Mouse (Mus musculus) heart, postnatal 0 days (tissue): ENCODE measurements around the gene Rab31. TPM values are rescaled to one million over a fixed set of nuclear protein-coding genes. Genes with fewer than 3 reads are reported as not detected.

Experiments used
- ATAC-seq: fragments of 200-750 bp; cut with Nextera tagmentation; 2 replicates; pipeline ENCODE4 v1.8.0; 2017; ENCODE audit warnings: low read depth, moderate number of reproducible peaks, moderate library complexity; ENCODE audit not compliant: insufficient read depth
- DNase-seq: peaks from one replicate; pipeline ENCODE4 v3.0.0-alpha.2; 2016; ENCODE audit warnings: low spot score
- H3K27ac ChIP-seq: fragments of 300-500 bp; sonication (generic); 2 replicates; pipeline ENCODE4 v1.5.1; 2014; ENCODE audit warnings: low read depth, mild to moderate bottlenecking
- H3K27me3 ChIP-seq: fragments of 300-500 bp; sonication (generic); 2 replicates; pipeline ENCODE4 v1.6.1; 2014; ENCODE audit warnings: low read length, mixed read lengths; ENCODE audit not compliant: control insufficient read depth, insufficient read depth
- H3K36me3 ChIP-seq: fragments of 300-500 bp; sonication (generic); replicated peaks from 2 replicates; pipeline ENCODE4 v1.6.1; 2014; ENCODE audit warnings: low read length, mixed read lengths; ENCODE audit not compliant: control insufficient read depth, insufficient read depth
- H3K4me1 ChIP-seq: fragments of 300-500 bp; sonication (generic); 2 replicates; pipeline ENCODE4 v1.6.1; 2014; ENCODE audit warnings: antibody characterized with exemption; ENCODE audit not compliant: control insufficient read depth, insufficient read depth
- H3K4me2 ChIP-seq: fragments of 300-500 bp; sonication (generic); 2 replicates; pipeline ENCODE4 v1.6.1; 2014; ENCODE audit warnings: low read depth, mild to moderate bottlenecking, low read length, moderate library complexity
- H3K4me3 ChIP-seq: fragments of 300-500 bp; sonication (generic); 2 replicates; pipeline ENCODE4 v1.5.1; 2014; ENCODE audit warnings: low read depth, low read length
- H3K9ac ChIP-seq: fragments of 300-500 bp; sonication (generic); replicated peaks from 2 replicates; pipeline ENCODE4 v1.6.1; 2014; ENCODE audit warnings: low read depth, low read length, mixed read lengths
- H3K9me3 ChIP-seq: fragments of 300-500 bp; sonication (generic); replicated peaks from 2 replicates; pipeline ENCODE4 v1.6.1; 2016; ENCODE audit warnings: low read length; ENCODE audit not compliant: control insufficient read depth
- CTCF ChIP-seq: IDR thresholded peaks from 2 replicates; pipeline ENCODE4 v1.5.1; 2016; ENCODE audit warnings: antibody characterized with exemption, control low read depth, low read depth
- EP300 ChIP-seq: IDR thresholded peaks from 2 replicates; pipeline ENCODE4 v1.6.1; 2016; ENCODE audit warnings: antibody characterized with exemption, low read depth
- WGBS: fragments of 180-500 bp; shearing (Covaris S2); extraction: QIAGEN DNeasy Blood & Tissue Kit; methylation state at CpG from one replicate; pipeline ENCODE4 v1.1.7; 2014; 5-methylcytosine and 5-hydroxymethylcytosine counted together
- polyA plus RNA-seq: library from polyadenylated mRNA; unstranded; fragments of >200 nt; fragmentation: Nextera tagmentation; extraction: Ambion mirVana; gene quantifications from 2 replicates; pipeline ENCODE4 v1.2.1, GENCODE M21; 2015
- total RNA-seq: library from RNA; depleted of rRNA; stranded (reverse); fragments of >200 nt; gene quantifications from 2 replicates; pipeline ENCODE4 v1.2.3, GENCODE M21; 2014; ENCODE audit warnings: low replicate concordance

Rab31 gene
- total and polyA plus RNA-seq, 2 experiments from 2014 or later = 22.5 to 44.1 TPM

DNA sequence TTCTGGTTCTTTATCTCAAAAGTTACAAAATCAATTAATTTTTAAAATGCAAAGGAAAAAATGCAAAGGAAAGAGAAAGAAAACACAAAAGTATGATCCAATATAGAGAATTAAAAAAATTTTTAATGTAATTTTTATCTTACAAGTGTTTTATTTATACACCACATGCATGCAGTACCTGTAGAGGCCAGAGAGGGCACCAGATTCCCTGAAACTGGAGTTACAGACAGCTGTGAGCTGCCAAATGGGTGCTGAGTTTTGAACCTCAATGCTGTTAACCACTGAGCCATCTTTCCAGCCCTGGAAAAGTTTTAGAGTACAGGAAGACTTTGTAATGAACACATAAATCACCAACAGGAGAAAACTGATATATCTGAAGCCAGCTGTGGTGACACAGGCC lies 22.3 kb downstream of the Rab31 start:
- Histone ChIP-seq H3K9ac (no peak overlapping the region), H3K9me3 (no peaks in the 10 kb centered on the region), H3K27me3 (no peaks in the 10 kb centered on the region), H3K36me3 (peaks cover 8% of the 10 kb centered on the region; the same call in 1 of the 2 replicates), H3K4me1 (no peaks in the 10 kb centered on the region), H3K4me3 (no peak overlapping the region), H3K4me2 (no peak overlapping the region), H3K27ac (no peak overlapping the region)
- ATAC-seq = no peak
- no peak for DNase-seq
- TF ChIP-seq EP300 (no peak), CTCF (peak; percentile 34)

DNA sequence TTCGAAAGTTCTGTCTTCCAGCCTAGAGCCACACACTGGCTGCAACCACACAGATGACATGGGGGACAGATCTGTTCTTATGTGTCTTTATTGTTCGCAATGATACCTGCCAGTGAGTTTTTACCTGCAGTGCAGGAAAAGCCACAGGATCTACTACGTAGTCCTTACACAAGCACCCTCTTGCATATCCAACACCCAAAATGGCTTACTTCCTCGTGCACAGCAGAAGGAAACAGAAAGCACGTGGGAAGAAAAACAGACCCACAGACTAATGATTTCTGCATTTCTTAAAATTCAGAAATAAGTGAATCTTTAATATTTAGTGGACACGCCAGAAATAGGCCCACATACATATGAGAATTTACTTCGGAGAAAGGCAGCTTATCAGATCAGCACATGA lies 22.7 kb downstream of the Rab31 start:
- no peak for ATAC-seq
- H3K27me3 ChIP-seq = no peaks in the 10 kb centered on the region
- H3K27ac ChIP-seq = no peak overlapping the region
- 92% methylated on average over 7 of the region's 7 CpGs for WGBS
- H3K4me3 ChIP-seq = no peak overlapping the region
- H3K4me1 ChIP-seq = no peaks in the 10 kb centered on the region
- no peak for TF ChIP-seq CTCF
- no peak for TF ChIP-seq EP300
- no peaks in the 10 kb centered on the region for H3K9me3 ChIP-seq
- DNase-seq = no peak
- H3K4me2 ChIP-seq = no peak overlapping the region
- peaks cover 8% of the 10 kb centered on the region; the same call in 1 of the 2 replicates for H3K36me3 ChIP-seq
- no peak overlapping the region for H3K9ac ChIP-seq

DNA sequence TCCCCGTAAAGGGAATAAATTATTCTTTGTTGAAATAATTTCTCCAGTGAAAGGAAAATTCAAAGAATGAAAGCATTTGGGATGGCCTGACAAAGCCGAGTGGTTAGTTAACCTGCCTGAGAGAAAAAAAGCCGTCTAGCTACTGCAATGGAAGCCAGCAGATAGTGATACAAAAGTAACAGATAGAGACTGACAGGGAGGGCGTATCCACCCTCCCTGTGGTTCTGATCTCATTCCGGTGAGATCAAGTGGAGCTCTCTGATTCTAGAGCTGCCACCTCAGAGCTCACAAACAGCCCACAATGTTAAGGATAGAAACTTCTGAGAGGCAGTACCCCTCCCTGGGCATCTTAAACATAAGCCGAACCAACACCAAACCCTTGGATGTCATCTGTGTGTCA lies 23.6 kb downstream of the Rab31 start:
- TF ChIP-seq CTCF (no peak), EP300 (no peak)
- no peak overlapping the region for H3K4me2 ChIP-seq
- no peaks in the 10 kb centered on the region for H3K27me3 ChIP-seq
- ATAC-seq (no peak), DNase-seq (no peak)
- WGBS = 68% methylated on average over 6 of the region's 6 CpGs
- no peak overlapping the region for H3K4me3 ChIP-seq
- no peak overlapping the region for H3K27ac ChIP-seq
- no peaks in the 10 kb centered on the region for H3K9me3 ChIP-seq
- no peaks in the 10 kb centered on the region for H3K4me1 ChIP-seq
- H3K9ac ChIP-seq = no peak overlapping the region
- H3K36me3 ChIP-seq = peaks cover 6% of the 10 kb centered on the region; the same call in 1 of the 2 replicates

DNA sequence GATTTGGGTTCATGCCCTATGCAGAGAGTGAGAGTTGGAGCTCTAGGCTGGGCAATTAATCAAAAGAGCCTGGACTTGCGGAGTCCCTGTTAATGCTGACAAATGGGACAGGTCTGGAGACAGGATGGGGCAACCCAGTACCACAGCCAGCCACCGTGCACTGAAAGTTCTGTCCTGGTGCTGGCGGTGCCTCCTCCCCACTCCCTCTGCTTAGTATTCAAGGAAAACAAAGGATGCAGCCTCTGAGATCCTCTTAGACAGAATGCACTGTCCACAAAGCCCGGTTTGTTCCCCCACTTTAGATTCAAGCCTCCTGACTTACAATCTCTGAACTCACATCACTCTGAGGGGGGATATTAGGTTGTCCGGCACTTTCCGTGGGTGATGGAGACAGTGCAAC lies 26.2 kb downstream of the Rab31 start:
- Histone ChIP-seq H3K27me3 (no peaks in the 10 kb centered on the region), H3K4me3 (no peak overlapping the region), H3K36me3 (no peaks in the 10 kb centered on the region), H3K9ac (no peak overlapping the region), H3K9me3 (no peaks in the 10 kb centered on the region), H3K4me1 (no peaks in the 10 kb centered on the region), H3K4me2 (no peak overlapping the region), H3K27ac (no peak overlapping the region)
- no peak for DNase-seq
- TF ChIP-seq EP300 = no peak
- TF ChIP-seq CTCF = no peak
- no peak for ATAC-seq
- WGBS = 79% methylated on average over 6 of the region's 6 CpGs

DNA sequence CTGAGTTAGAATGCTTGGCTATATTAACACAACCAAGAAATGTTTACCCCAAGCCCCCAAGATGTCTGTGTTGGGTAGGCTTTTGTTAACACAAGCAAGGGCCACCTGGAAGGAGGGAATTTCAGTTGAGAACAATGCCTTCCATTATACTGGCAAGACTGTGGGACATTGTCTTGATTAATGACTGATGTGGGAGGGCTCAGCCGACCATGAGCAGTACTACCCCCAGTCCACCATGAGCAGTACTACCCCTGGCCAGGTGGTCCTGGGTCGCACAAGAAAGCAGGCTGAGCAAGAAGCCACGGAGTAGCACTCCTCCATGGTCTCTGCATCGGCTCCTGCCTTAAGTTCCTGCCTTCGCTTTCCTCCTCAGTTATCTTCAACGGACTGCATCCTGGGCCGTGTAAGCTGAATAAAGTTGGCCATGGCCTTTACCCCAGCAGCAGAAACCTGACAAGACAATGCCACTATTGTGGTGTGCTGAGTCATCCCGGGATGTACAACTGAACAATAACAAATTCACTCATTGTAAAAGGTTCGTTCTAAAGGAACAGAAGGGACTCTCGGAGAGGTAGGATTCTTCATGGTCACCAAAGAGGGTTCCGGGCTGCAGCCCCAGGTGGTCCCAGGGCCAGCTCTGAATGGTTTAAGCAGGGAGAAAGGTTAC lies 28.8 kb downstream of the Rab31 start:
- TF ChIP-seq CTCF (no peak), EP300 (no peak)
- no peak overlapping the region for H3K27ac ChIP-seq
- H3K9ac ChIP-seq = no peak overlapping the region
- H3K36me3 ChIP-seq = no peaks in the 10 kb centered on the region
- 0 out of 2 replicates have a peak, but pooled peaks cover 5% of the 10 kb centered on the region for H3K9me3 ChIP-seq
- ATAC-seq = no peak
- no peak overlapping the region for H3K4me3 ChIP-seq
- no peaks in the 10 kb centered on the region for H3K4me1 ChIP-seq
- no peak overlapping the region for H3K4me2 ChIP-seq
- WGBS = 76% methylated on average over 11 of the region's 11 CpGs
- no peaks in the 10 kb centered on the region for H3K27me3 ChIP-seq
- no peak for DNase-seq

DNA sequence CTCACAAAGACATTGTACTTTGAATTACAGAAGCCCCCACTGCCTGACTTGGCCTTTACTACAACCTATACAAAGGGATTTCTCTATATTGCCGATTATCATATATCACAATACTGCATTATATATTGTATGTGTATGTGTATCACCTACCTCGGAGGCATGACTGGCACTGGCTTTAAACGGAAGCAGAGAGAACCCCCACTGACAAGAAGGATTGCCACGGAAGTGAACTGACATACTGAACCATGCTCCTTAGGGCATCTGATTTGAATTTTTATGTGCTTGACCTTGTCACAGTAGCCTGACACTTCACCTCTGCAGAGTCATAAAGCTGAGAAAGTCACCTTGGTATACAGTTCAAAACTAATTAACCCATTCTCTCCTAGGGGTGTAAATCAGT lies 29.6 kb downstream of the Rab31 start:
- no peak overlapping the region for H3K4me2 ChIP-seq
- H3K9ac ChIP-seq = no peak overlapping the region
- H3K36me3 ChIP-seq = no peaks in the 10 kb centered on the region
- no peaks in the 10 kb centered on the region for H3K27me3 ChIP-seq
- TF ChIP-seq CTCF (no peak), EP300 (no peak)
- no peaks in the 10 kb centered on the region for H3K4me1 ChIP-seq
- no peak overlapping the region for H3K27ac ChIP-seq
- DNase-seq (no peak), ATAC-seq (no peak)
- 73% methylated on average over 4 of the region's 4 CpGs for WGBS
- no peak overlapping the region for H3K4me3 ChIP-seq
- H3K9me3 ChIP-seq = 0 out of 2 replicates have a peak, but pooled peaks cover 5% of the 10 kb centered on the region
